Comparison of ENCODE assay signal across 13 mouse cellular contexts in the genomic region with DNA sequence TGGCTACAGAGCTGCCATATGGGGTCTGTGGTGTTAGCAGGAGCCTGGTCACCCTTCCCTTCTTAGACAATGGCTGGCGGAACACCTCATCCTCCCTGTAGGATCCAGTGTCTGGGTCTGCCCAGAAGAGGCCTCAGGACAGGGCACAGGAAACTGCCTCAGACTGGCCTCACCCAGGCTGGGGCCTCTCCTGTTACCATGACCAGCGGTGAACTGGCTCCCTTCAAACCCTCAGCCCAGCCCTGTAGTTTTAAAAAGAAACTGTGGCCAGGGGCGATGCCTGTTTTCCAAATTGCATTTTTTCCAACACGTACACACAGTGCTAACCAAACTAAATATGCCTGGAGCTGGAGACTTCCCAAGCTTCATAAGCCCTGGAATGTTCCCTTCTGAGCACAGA. TPM values are rescaled to one million over a fixed set of nuclear protein-coding genes. Genes with fewer than 3 reads are reported as not detected.
DNase-seq lines count a peak whose midpoint lies in the region; ATAC-seq and TF ChIP-seq lines count a peak whose summit lies in the region.
"Had no signal": no experiment of that assay in that cellular context is flagged by ENCODE, and none has a peak within 500 bp of the region (broad histone marks: within the 10 kb centered on the region; RNA-seq: fewer than 3 reads in every experiment).

No protein-coding gene starts in this region.

- TF ChIP-seq POLR2A in kidney, adult 2 months (IDR thresholded peaks at IDR 0.05; ENCODE audit: low read depth, low read length): no peak

- no peak overlapping the region for H3K4me3 ChIP-seq in embryonic facial prominence, embryonic 13.5 days
- H3K4me3 ChIP-seq in embryonic facial prominence, embryonic 10.5 days: no peak overlapping the region
- no peak overlapping the region for H3K4me3 ChIP-seq in kidney, adult 2 months (ENCODE audit: insufficient read depth, low read depth, low read length)
- H3K4me3 ChIP-seq in kidney, embryonic 16.5 days (ENCODE audit: low read length): no peak overlapping the region
- H3K4me3 ChIP-seq in limb, embryonic 12.5 days (replicated peaks): no peak overlapping the region
- H3K4me3 ChIP-seq: forebrain, embryonic 10.5 days had no signal

- no peak for TF ChIP-seq CTCF in kidney, adult 2 months (conservative IDR thresholded peaks at IDR 0.05; ENCODE audit: insufficient read depth, insufficient read length, low read depth, low read length)

- no peaks in the 10 kb centered on the region for H3K36me3 ChIP-seq in embryonic facial prominence, embryonic 13.5 days
- H3K36me3 ChIP-seq in embryonic facial prominence, embryonic 10.5 days (replicated peaks): no peaks in the 10 kb centered on the region
- no peaks in the 10 kb centered on the region for H3K36me3 ChIP-seq in kidney, adult 2 months (ENCODE audit: control insufficient read depth, insufficient read depth, low read length)
- H3K36me3 ChIP-seq in kidney, embryonic 16.5 days (ENCODE audit: insufficient read depth, low read length): no peaks in the 10 kb centered on the region
- no peaks in the 10 kb centered on the region for H3K36me3 ChIP-seq in limb, embryonic 12.5 days
- H3K36me3 ChIP-seq: forebrain, embryonic 10.5 days had no signal

- 54% methylated on average over 4 of the region's 4 CpGs for WGBS in embryonic facial prominence, embryonic 13.5 days
- 82% methylated on average over 4 of the region's 4 CpGs for WGBS in embryonic facial prominence, embryonic 10.5 days
- WGBS in kidney, adult 2 months: 52% methylated on average over 4 of the region's 4 CpGs
- WGBS in kidney, embryonic 16.5 days: 64% methylated on average over 4 of the region's 4 CpGs
- WGBS in limb, embryonic 12.5 days: 71% methylated on average over 4 of the region's 4 CpGs

- H3K4me1 ChIP-seq in embryonic facial prominence, embryonic 13.5 days: peaks cover 7% of the 10 kb centered on the region
- H3K4me1 ChIP-seq in embryonic facial prominence, embryonic 10.5 days: peaks cover 18% of the 10 kb centered on the region
- no peaks in the 10 kb centered on the region; the same call in 1 of the 2 replicates for H3K4me1 ChIP-seq in kidney, adult 2 months (ENCODE audit: control insufficient read depth, insufficient read depth, low read length)
- 0 out of 2 replicates have a peak, but pooled peaks cover 8% of the 10 kb centered on the region for H3K4me1 ChIP-seq in kidney, embryonic 16.5 days (ENCODE audit: insufficient read depth, low read length)
- no peaks in the 10 kb centered on the region; the same call in 1 of the 2 replicates for H3K4me1 ChIP-seq in limb, embryonic 12.5 days (replicated peaks)
- H3K4me1 ChIP-seq: forebrain, embryonic 10.5 days had no signal

- no peak overlapping the region for H3K9ac ChIP-seq in embryonic facial prominence, embryonic 13.5 days
- H3K9ac ChIP-seq in kidney, embryonic 16.5 days (replicated peaks; ENCODE audit: low read length): no peak overlapping the region
- 0 out of 2 replicates have a peak overlapping the region, but pooled peaks have one; percentile 8 for H3K9ac ChIP-seq in limb, embryonic 12.5 days (replicated peaks)
- H3K9ac ChIP-seq: liver, embryonic 14.5 days had no signal

- ATAC-seq in embryonic facial prominence, embryonic 13.5 days (ENCODE audit: insufficient number of reproducible peaks, insufficient read depth, low FRiP score, low TSS enrichment, low read depth): 0 out of 2 replicates have a peak, but pooled peaks have one; percentile 70
- ATAC-seq in kidney, embryonic 16.5 days (ENCODE audit: low FRiP score, low TSS enrichment): no peak
- no peak for ATAC-seq in limb, embryonic 12.5 days (ENCODE audit: insufficient number of reproducible peaks, insufficient read depth, low FRiP score, low TSS enrichment, low read depth)
- ATAC-seq: inflammation-experienced regulatory T-cells, adult 6 months had no signal

- H3K4me2 ChIP-seq in embryonic facial prominence, embryonic 13.5 days: no peak overlapping the region
- H3K4me2 ChIP-seq in kidney, embryonic 16.5 days (replicated peaks; ENCODE audit: low read depth, low read length): no peak overlapping the region
- no peak overlapping the region for H3K4me2 ChIP-seq in limb, embryonic 12.5 days

- no peaks in the 10 kb centered on the region for H3K9me3 ChIP-seq in embryonic facial prominence, embryonic 13.5 days
- no peaks in the 10 kb centered on the region for H3K9me3 ChIP-seq in embryonic facial prominence, embryonic 10.5 days
- H3K9me3 ChIP-seq in kidney, embryonic 16.5 days (ENCODE audit: low read length): no peaks in the 10 kb centered on the region
- no peaks in the 10 kb centered on the region for H3K9me3 ChIP-seq in limb, embryonic 12.5 days
- H3K9me3 ChIP-seq: forebrain, embryonic 10.5 days had no signal

- peak overlapping the region; percentile 75 for H3K27ac ChIP-seq in embryonic facial prominence, embryonic 13.5 days
- no peak overlapping the region for H3K27ac ChIP-seq in embryonic facial prominence, embryonic 10.5 days (replicated peaks)
- H3K27ac ChIP-seq in kidney, adult 2 months (ENCODE audit: insufficient read depth, low read depth, low read length): no peak overlapping the region
- no peak overlapping the region for H3K27ac ChIP-seq in kidney, embryonic 16.5 days (ENCODE audit: low read length)
- peak overlapping the region; percentile 69 for H3K27ac ChIP-seq in limb, embryonic 12.5 days
- H3K27ac ChIP-seq: forebrain, embryonic 10.5 days; liver, embryonic 14.5 days had no signal

- H3K27me3 ChIP-seq in embryonic facial prominence, embryonic 13.5 days: no peaks in the 10 kb centered on the region
- no peaks in the 10 kb centered on the region for H3K27me3 ChIP-seq in embryonic facial prominence, embryonic 10.5 days (replicated peaks; ENCODE audit: low read depth, poor library complexity, severe bottlenecking)
- no peaks in the 10 kb centered on the region for H3K27me3 ChIP-seq in kidney, adult 2 months (replicated peaks; ENCODE audit: control insufficient read depth, insufficient read depth, low read length)
- H3K27me3 ChIP-seq in kidney, embryonic 16.5 days (ENCODE audit: insufficient read depth, low read length): no peaks in the 10 kb centered on the region
- no peaks in the 10 kb centered on the region for H3K27me3 ChIP-seq in limb, embryonic 12.5 days

- no peak for DNase-seq in embryonic facial prominence, embryonic 10.5 days (ENCODE audit: low spot score)
- peak; percentile 39 for DNase-seq in kidney, adult 2 months
- DNase-seq in lung, postnatal 36 days: peak; percentile 71
- DNase-seq in neural tube, embryonic 10.5 days (ENCODE audit: extremely low spot score, low spot score): no peak
- DNase-seq in cerebellum, postnatal 25 days: no peak
- DNase-seq: cerebellum, adult 11-12 months; midbrain, embryonic 14.5 days had no signal

RNA-seq across cellular contexts. Expression of a gene that starts 20.7 kb away (rescaled TPM):
- 9.0 and 9.2 TPM in 2 replicates for polyA plus RNA-seq in embryonic facial prominence, embryonic 13.5 days (2015; fragmentation: Nextera tagmentation; extraction: Ambion mirVana)
- 13.7 and 14.6 TPM in 2 replicates for polyA plus RNA-seq in embryonic facial prominence, embryonic 10.5 days (2016; fragmentation: Nextera tagmentation; extraction: Ambion mirVana)
- 8.3 and 11.2 TPM in 2 replicates for polyA plus RNA-seq in kidney, adult 2 months (2012; rRNA removed)
- polyA plus RNA-seq in kidney, embryonic 16.5 days (2015; fragmentation: Nextera tagmentation; extraction: Ambion mirVana): 18.4 and 20.6 TPM in 2 replicates
- 23.9 and 27.0 TPM in 2 replicates for polyA plus RNA-seq in limb, embryonic 12.5 days (2016; fragmentation: Nextera tagmentation; extraction: Ambion mirVana)
- polyA plus RNA-seq: inflammation-experienced regulatory T-cells, adult 6 months had no signal

Comparison
In these comparisons a context has a peak if more than half of its experiments do, and no peak if none do; other contexts are left out.
1. H3K27ac ChIP-seq: peak in embryonic facial prominence, embryonic 13.5 days (single experiment) and limb, embryonic 12.5 days (single experiment); none in embryonic facial prominence, embryonic 10.5 days (single experiment), kidney, adult 2 months (single experiment) and kidney, embryonic 16.5 days (single experiment).
2. DNase-seq: peak in kidney, adult 2 months (single experiment) and lung, postnatal 36 days (single experiment); none in embryonic facial prominence, embryonic 10.5 days (single experiment), neural tube, embryonic 10.5 days (single experiment) and cerebellum, postnatal 25 days (0 of 2).